ENCODE assay signal across 8 mouse cellular contexts in genomic region chr1:132210922-132211321, GRCm38 (mm10). TPM values are rescaled to one million over a fixed set of nuclear protein-coding genes. Genes with fewer than 3 reads are reported as not detected.
DNase-seq lines count a peak whose midpoint lies in the region; ATAC-seq and TF ChIP-seq lines count a peak whose summit lies in the region.

No protein-coding gene starts in this region.

- H3K4me1 ChIP-seq in cerebellum, adult 2 months (ENCODE audit: control insufficient read depth, insufficient read depth, low read length) = peaks cover 35% of the 10 kb centered on the region
- peaks cover 75% of the 10 kb centered on the region for H3K4me1 ChIP-seq in neural tube, embryonic 13.5 days (replicated peaks)
- H3K4me1 ChIP-seq in embryonic facial prominence, embryonic 14.5 days (ENCODE audit: control insufficient read depth, insufficient read depth, low read length) = peaks cover 8% of the 10 kb centered on the region

- WGBS in cerebellum, adult 2 months = 56% methylated on average over 7 of the region's 7 CpGs
- WGBS in neural tube, embryonic 13.5 days = 18% methylated on average over 7 of the region's 7 CpGs
- WGBS in embryonic facial prominence, embryonic 14.5 days = 17% methylated on average over 7 of the region's 7 CpGs

- peak in 1 of 2 experiments; percentile 46 for DNase-seq in cerebellum, adult 2 months
- no peak for DNase-seq in cerebellum, adult 11 months
- DNase-seq in neural tube, embryonic 10.5 days (ENCODE audit: extremely low spot score, low spot score) = no peak
- peak; percentile 42 for DNase-seq in embryonic facial prominence, embryonic 14.5 days (ENCODE audit: low spot score)
- DNase-seq in naive thymus-derived CD4-positive, alpha-beta T cell, adult 2 months (ENCODE audit: low read depth) = peak; percentile 9
- no peak for DNase-seq in ovary, postnatal 10 days (ENCODE audit: low spot score)
- no peak for DNase-seq in spleen, postnatal 4 days (ENCODE audit: low spot score in 2 of 2)

- H3K36me3 ChIP-seq in neural tube, embryonic 13.5 days = 0 out of 2 replicates have a peak, but pooled peaks cover 4% of the 10 kb centered on the region
- no peaks in the 10 kb centered on the region for H3K36me3 ChIP-seq in embryonic facial prominence, embryonic 14.5 days (ENCODE audit: control insufficient read depth, insufficient read depth, low read length)

- no peak overlapping the region for H3K4me3 ChIP-seq in cerebellum, adult 2 months (replicated peaks; ENCODE audit: insufficient read depth, low read depth, low read length)
- H3K4me3 ChIP-seq in neural tube, embryonic 13.5 days = no peak overlapping the region
- H3K4me3 ChIP-seq in embryonic facial prominence, embryonic 14.5 days (ENCODE audit: low read depth, low read length) = no peak overlapping the region

- H3K9me3 ChIP-seq in neural tube, embryonic 13.5 days = no peaks in the 10 kb centered on the region
- no peaks in the 10 kb centered on the region for H3K9me3 ChIP-seq in embryonic facial prominence, embryonic 14.5 days (ENCODE audit: control insufficient read depth, low read length)

- no peak for TF ChIP-seq POLR2A in cerebellum, adult 2 months (IDR thresholded peaks at IDR 0.05; ENCODE audit: borderline replicate concordance, insufficient read depth, low read length)

- peak; percentile 59; the same call in 1 of the 2 replicates for TF ChIP-seq CTCF in cerebellum, adult 2 months (IDR thresholded peaks at IDR 0.05; ENCODE audit: borderline replicate concordance, insufficient read depth, low read depth, low read length)

- H3K27me3 ChIP-seq in cerebellum, adult 2 months (ENCODE audit: control insufficient read depth, insufficient read depth, low read length) = no peaks in the 10 kb centered on the region
- H3K27me3 ChIP-seq in neural tube, embryonic 13.5 days = no peaks in the 10 kb centered on the region
- peaks cover 4% of the 10 kb centered on the region for H3K27me3 ChIP-seq in embryonic facial prominence, embryonic 14.5 days (replicated peaks; ENCODE audit: control insufficient read depth, insufficient read depth, low read length)

- no peak overlapping the region for H3K4me2 ChIP-seq in neural tube, embryonic 13.5 days
- H3K4me2 ChIP-seq in embryonic facial prominence, embryonic 14.5 days (ENCODE audit: low read depth, low read length) = no peak overlapping the region

- H3K9ac ChIP-seq in neural tube, embryonic 13.5 days = no peak overlapping the region
- no peak overlapping the region for H3K9ac ChIP-seq in embryonic facial prominence, embryonic 14.5 days (ENCODE audit: low read depth, low read length)

- no peak overlapping the region for H3K27ac ChIP-seq in cerebellum, adult 2 months (ENCODE audit: insufficient read depth, low read length)
- peak overlapping the region; percentile 28; the same call in 1 of the 2 replicates for H3K27ac ChIP-seq in neural tube, embryonic 13.5 days (replicated peaks)
- no peak overlapping the region for H3K27ac ChIP-seq in embryonic facial prominence, embryonic 14.5 days (replicated peaks; ENCODE audit: low read depth, low read length)

- no peak for ATAC-seq in neural tube, embryonic 13.5 days (ENCODE audit: low read depth)
- no peak for ATAC-seq in embryonic facial prominence, embryonic 14.5 days (ENCODE audit: low read depth)

RNA-seq across cellular contexts. Expression of gene Gm10188, which starts 18.6 kb away (rescaled TPM):
- not detected in 2 replicates for polyA plus RNA-seq in cerebellum, adult 2 months (2012; rRNA removed)
- polyA plus RNA-seq in neural tube, embryonic 13.5 days (2015; fragmentation: Nextera tagmentation; extraction: Ambion mirVana) = not detected in 2 replicates
- polyA plus RNA-seq in embryonic facial prominence, embryonic 14.5 days (2014; fragmentation: Nextera tagmentation; extraction: Ambion mirVana) = not detected in 2 replicates

RNA-seq across cellular contexts. Expression of gene AC124108.1, which starts 19.7 kb away (rescaled TPM):
- 3.2 and 3.6 TPM in 2 replicates for polyA plus RNA-seq in cerebellum, adult 2 months (2012; rRNA removed)
- 2.7 and 3.5 TPM in 2 replicates for polyA plus RNA-seq in neural tube, embryonic 13.5 days (2015; fragmentation: Nextera tagmentation; extraction: Ambion mirVana)
- polyA plus RNA-seq in embryonic facial prominence, embryonic 14.5 days (2014; fragmentation: Nextera tagmentation; extraction: Ambion mirVana) = 0.34 and 0.71 TPM in 2 replicates

RNA-seq across cellular contexts. Expression of gene Lemd1, which starts 19.7 kb away (rescaled TPM):
- polyA plus RNA-seq in cerebellum, adult 2 months (2012; rRNA removed) = 7.1 and 7.6 TPM in 2 replicates
- polyA plus RNA-seq in neural tube, embryonic 13.5 days (2015; fragmentation: Nextera tagmentation; extraction: Ambion mirVana) = 19.1 and 22.6 TPM in 2 replicates
- 0.46 and 2.0 TPM in 2 replicates for polyA plus RNA-seq in embryonic facial prominence, embryonic 14.5 days (2014; fragmentation: Nextera tagmentation; extraction: Ambion mirVana)

Comparison
In these comparisons a context has a peak if more than half of its experiments do, and no peak if none do; other contexts are left out.
1. DNase-seq: peak in embryonic facial prominence, embryonic 14.5 days (single experiment) and naive thymus-derived CD4-positive, alpha-beta T cell, adult 2 months (single experiment); none in cerebellum, adult 11 months (single experiment), neural tube, embryonic 10.5 days (single experiment), ovary, postnatal 10 days (single experiment) and spleen, postnatal 4 days (0 of 2).